Mouse (Mus musculus): ENCODE measurements at regions not wholly inside any gene's neighbourhood (a gene's known extent, or its start where the extent isn't known, plus 50 kb on each side); places are given as distances from the start of the nearest gene placed in this dataset.

DNA sequence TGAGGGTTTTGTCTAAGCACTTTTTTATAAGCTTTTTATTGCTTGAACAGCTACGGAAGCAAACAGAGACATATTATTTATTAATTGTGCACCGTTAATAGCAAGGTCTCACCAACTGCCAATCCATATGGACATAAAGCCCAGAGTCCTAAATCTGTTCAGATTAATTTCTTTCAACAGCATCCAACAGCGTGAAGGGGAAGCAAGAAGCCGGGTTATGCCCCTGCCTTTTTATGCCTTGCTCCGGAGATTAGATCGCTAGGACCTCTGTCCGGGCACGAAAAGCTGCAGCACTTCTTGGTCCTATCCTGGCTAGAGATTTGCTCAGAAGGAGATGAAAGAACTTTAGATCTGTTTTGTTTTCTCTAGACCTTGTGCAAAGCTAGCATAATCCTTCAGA, 289.6 kb upstream of the Epha7 start:
- DNase-seq (ENCODE audit: extremely low spot score, low spot score) = no peak

GRCm38 (mm10) chr4:28542218-28542617, 270.7 kb upstream of the Epha7 start:
- DNase-seq (ENCODE audit: extremely low spot score, low spot score) = no peak

- DNase-seq (ENCODE audit: extremely low spot score, low spot score) = no peak
Measured at GRCm38 (mm10) chr4:28542696-28543328, 270.1 kb upstream of the Epha7 start.

DNA sequence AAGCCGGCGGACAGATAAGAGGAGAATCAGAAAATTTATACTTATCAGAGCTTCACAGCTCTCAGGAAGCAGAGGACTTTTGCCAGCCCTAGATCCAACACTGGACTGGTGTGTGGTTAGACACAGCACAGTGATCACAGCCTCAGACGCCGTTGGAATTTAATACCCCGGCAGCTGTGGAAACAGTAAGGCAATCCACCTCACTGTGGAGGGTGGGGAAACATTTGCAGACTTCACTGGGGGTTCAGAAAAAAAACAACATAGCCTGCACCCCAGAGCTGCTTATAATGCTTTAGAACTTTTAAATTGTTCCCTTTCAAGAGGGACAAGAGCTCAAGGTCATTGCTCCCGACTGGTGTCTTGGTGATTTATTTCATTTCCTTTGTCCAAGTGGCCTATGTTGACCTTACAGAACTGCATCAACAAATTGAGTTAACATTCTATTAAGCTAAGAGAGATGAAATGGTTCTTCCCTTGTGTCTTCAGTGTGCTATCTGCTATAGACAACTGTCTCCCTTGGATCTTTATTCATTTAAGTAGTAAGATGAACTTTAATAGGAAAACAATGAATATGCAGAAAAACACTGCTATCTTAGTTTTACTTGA, 264.6 kb upstream of the Epha7 start:
- peak; percentile 32 for DNase-seq (ENCODE audit: extremely low spot score, low spot score)

DNA sequence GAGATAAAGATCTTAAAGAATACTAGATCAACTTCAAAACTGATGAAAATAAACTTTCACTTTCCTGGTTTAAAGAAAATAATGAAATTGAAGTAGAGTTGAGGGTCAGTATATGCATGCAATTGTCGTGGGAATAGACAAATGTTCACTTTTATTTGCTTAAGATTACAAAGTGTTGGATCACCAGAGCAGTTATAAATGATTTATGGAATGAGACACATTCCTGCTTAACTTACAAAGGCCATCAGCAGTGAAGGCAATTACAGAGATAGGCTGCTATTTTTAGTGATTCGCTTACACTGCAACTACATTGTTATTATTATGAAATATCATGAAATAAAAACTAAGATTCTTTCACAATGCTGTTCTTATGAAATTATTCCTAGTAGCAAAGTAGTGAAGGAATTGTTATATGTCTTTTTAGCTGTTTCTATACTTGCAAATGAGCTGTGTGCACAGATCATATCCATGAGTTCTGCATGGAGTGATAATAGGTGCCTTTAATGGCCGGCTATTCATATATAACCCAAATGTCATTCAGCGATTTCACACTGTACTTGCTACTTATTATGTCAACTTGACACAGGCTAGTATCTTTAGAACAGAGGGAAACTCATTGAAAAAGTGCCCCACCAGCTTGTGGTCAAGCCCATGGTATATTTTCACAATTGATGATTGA, 241.7 kb upstream of the Epha7 start:
- DNase-seq (ENCODE audit: extremely low spot score, low spot score) = no peak

- peak; percentile 42 for DNase-seq (ENCODE audit: extremely low spot score, low spot score)
Measured at GRCm38 (mm10) chr4:28588745-28589530, 224.0 kb upstream of the Epha7 start.

All from neural tube, embryonic 10.5 days (tissue).